Mouse (Mus musculus) C2C12 (cell line): ENCODE results near the gene Slu7. TPM values are rescaled to one million over a fixed set of nuclear protein-coding genes. Genes with fewer than 3 reads are reported as not detected.

Source experiments
- H3K27me3 ChIP-seq: one replicate; pipeline ENCODE4 v1.6.1; 2011; ENCODE audit not compliant: control insufficient read depth, insufficient read depth, insufficient read length
- H3K36me3 ChIP-seq: one replicate; pipeline ENCODE4 v1.6.1; 2011; ENCODE audit not compliant: control insufficient read depth, insufficient read depth
- H3K4me3 ChIP-seq: one replicate; pipeline ENCODE4 v1.5.1; 2011; ENCODE audit warnings: mild to moderate bottlenecking, control low read depth; ENCODE audit not compliant: poor library complexity, insufficient read depth, severe bottlenecking
- H3K79me2 ChIP-seq: one replicate; pipeline ENCODE4 v1.6.1; 2011; ENCODE audit not compliant: control insufficient read depth, insufficient read depth
- H3K79me3 ChIP-seq: one replicate; pipeline ENCODE4 v1.6.1; 2011; ENCODE audit warnings: low read depth, control low read depth
- H3ac ChIP-seq: one replicate; pipeline ENCODE3; 2011; ENCODE audit warnings: low read depth; ENCODE audit not compliant: control insufficient read depth, insufficient read length
- CEBPB ChIP-seq: IDR thresholded peaks from one replicate; pipeline ENCODE4 v1.6.1; 2011; ENCODE audit warnings: low read depth, mild to moderate bottlenecking, control low read depth, moderate library complexity
- CTCF ChIP-seq: IDR thresholded peaks from one replicate; pipeline ENCODE4 v1.5.1; 2011; ENCODE audit not compliant: control insufficient read depth, insufficient read depth, insufficient read length
- FOSL1 ChIP-seq: IDR thresholded peaks from one replicate; pipeline ENCODE4 v1.8.0; 2011; ENCODE audit warnings: mild to moderate bottlenecking, low read length; ENCODE audit not compliant: poor library complexity, insufficient read depth, severe bottlenecking
- MAX ChIP-seq: IDR thresholded peaks from one replicate; pipeline ENCODE4 v1.6.1; 2011; ENCODE audit warnings: mild to moderate bottlenecking, control low read depth
- MYOD1 ChIP-seq: IDR thresholded peaks from one replicate; pipeline ENCODE4 v1.6.1; 2011; ENCODE audit warnings: low read depth; ENCODE audit not compliant: control insufficient read depth, insufficient read length
- MYOG ChIP-seq: IDR thresholded peaks from one replicate; pipeline ENCODE4 v1.6.1; 2011; ENCODE audit not compliant: control insufficient read depth, insufficient read length; ENCODE audit errors: extremely low read depth
- USF1 ChIP-seq: IDR thresholded peaks from one replicate; pipeline ENCODE4 v1.6.1; 2011; ENCODE audit warnings: low read depth, mild to moderate bottlenecking, control low read depth, moderate library complexity
- polyA plus RNA-seq: library from polyadenylated mRNA; unstranded; fragments of >200 nt; fragmentation: generic; extraction: Trizol; gene quantifications from one replicate; pipeline ENCODE4 v1.2.1, GENCODE M21; 2012; ENCODE audit warnings: missing spikeins

The Slu7 gene
- polyA plus RNA-seq, 1 experiment = 11.0 TPM

- Histone ChIP-seq H3K27me3 (peaks cover 4% of the 10 kb centered on the region), H3K79me2 (no peaks in the 10 kb centered on the region), H3K4me3 (no peak overlapping the region), H3ac (no peak overlapping the region), H3K79me3 (no peaks in the 10 kb centered on the region), H3K36me3 (peaks cover 4% of the 10 kb centered on the region)
- TF ChIP-seq FOSL1 (no peak), MAX (no peak), CEBPB (no peak), MYOG (no peak), CTCF (no peak), MYOD1 (no peak), USF1 (no peak)
Measured at GRCm38 (mm10) chr11:43452266-43452665, 18.7 kb downstream of the Slu7 start.

GRCm38 (mm10) chr11:43463204-43463603 lies 29.7 kb downstream of the Slu7 start:
- no peaks in the 10 kb centered on the region for H3K36me3 ChIP-seq
- peaks cover 5% of the 10 kb centered on the region for H3K27me3 ChIP-seq
- H3K4me3 ChIP-seq = no peak overlapping the region
- no peak for TF ChIP-seq MAX
- no peak for TF ChIP-seq CTCF
- TF ChIP-seq FOSL1 = no peak
- no peak for TF ChIP-seq USF1
- no peak for TF ChIP-seq MYOG
- no peak for TF ChIP-seq CEBPB
- TF ChIP-seq MYOD1 = no peak
- H3K79me2 ChIP-seq = no peaks in the 10 kb centered on the region
- H3ac ChIP-seq = no peak overlapping the region
- no peaks in the 10 kb centered on the region for H3K79me3 ChIP-seq

GRCm38 (mm10) chr11:43470118-43470517 lies 36.6 kb downstream of the Slu7 start:
- TF ChIP-seq MYOD1 (no peak), CTCF (no peak), USF1 (no peak), MAX (no peak), FOSL1 (no peak), CEBPB (no peak), MYOG (no peak)
- Histone ChIP-seq H3K36me3 (no peaks in the 10 kb centered on the region), H3ac (no peak overlapping the region), H3K27me3 (peaks cover 5% of the 10 kb centered on the region), H3K79me2 (no peaks in the 10 kb centered on the region), H3K4me3 (no peak overlapping the region), H3K79me3 (no peaks in the 10 kb centered on the region)

- no peaks in the 10 kb centered on the region for H3K79me3 ChIP-seq
- peaks cover 11% of the 10 kb centered on the region for H3K27me3 ChIP-seq
- H3K79me2 ChIP-seq = no peaks in the 10 kb centered on the region
- no peaks in the 10 kb centered on the region for H3K36me3 ChIP-seq
- H3ac ChIP-seq = no peak overlapping the region
- TF ChIP-seq CTCF = no peak
- TF ChIP-seq MYOG = no peak
- no peak for TF ChIP-seq CEBPB
- TF ChIP-seq MYOD1 = no peak
- TF ChIP-seq MAX = no peak
- TF ChIP-seq FOSL1 = no peak
- TF ChIP-seq USF1 = no peak
- no peak overlapping the region for H3K4me3 ChIP-seq
Measured at GRCm38 (mm10) chr11:43470881-43471820, 37.6 kb downstream of the Slu7 start.

GRCm38 (mm10) chr11:43473115-43473514 lies 39.6 kb downstream of the Slu7 start:
- TF ChIP-seq MYOG (no peak), CTCF (no peak), USF1 (no peak)

GRCm38 (mm10) chr11:43473635-43474224 lies 40.2 kb downstream of the Slu7 start:
- Histone ChIP-seq H3K36me3 (no peaks in the 10 kb centered on the region), H3ac (no peak overlapping the region), H3K4me3 (no peak overlapping the region), H3K27me3 (peaks cover 11% of the 10 kb centered on the region), H3K79me3 (no peaks in the 10 kb centered on the region), H3K79me2 (no peaks in the 10 kb centered on the region)
- TF ChIP-seq MYOG (no peak), MAX (no peak), FOSL1 (no peak), CTCF (no peak), CEBPB (no peak), MYOD1 (no peak), USF1 (no peak)

More at GRCm38 (mm10) chr11:43473115-43473514, 39.6 kb downstream of the Slu7 start:
- Histone ChIP-seq H3K4me3 (no peak overlapping the region), H3K27me3 (peaks cover 11% of the 10 kb centered on the region), H3K79me2 (no peaks in the 10 kb centered on the region), H3K36me3 (no peaks in the 10 kb centered on the region), H3K79me3 (no peaks in the 10 kb centered on the region), H3ac (no peak overlapping the region)
